Mouse (Mus musculus) testis, adult 2 months (tissue): ENCODE measurements around the gene Nsun3.
"Not testable (repeated sequence)": the region's sequence is repeated elsewhere in the genome, so short reads cannot be mapped to it uniquely, and the experiment has no call there.

Source experiments
- CTCF ChIP-seq: fragments of 200-500 bp; IDR thresholded peaks from 2 replicates; pipeline ENCODE4 v1.5.1; 2012; ENCODE audit warnings: low read depth, mild to moderate bottlenecking, inconsistent platforms, low read length, moderate library complexity; ENCODE audit not compliant: control insufficient read depth, insufficient read depth, insufficient replicate concordance
- POLR2A ChIP-seq: fragments of 200-500 bp; IDR thresholded peaks from 2 replicates; pipeline ENCODE4 v1.6.1; 2012; ENCODE audit warnings: low read depth, mild to moderate bottlenecking, inconsistent platforms, low read length, moderate library complexity; ENCODE audit not compliant: control insufficient read depth

DNA sequence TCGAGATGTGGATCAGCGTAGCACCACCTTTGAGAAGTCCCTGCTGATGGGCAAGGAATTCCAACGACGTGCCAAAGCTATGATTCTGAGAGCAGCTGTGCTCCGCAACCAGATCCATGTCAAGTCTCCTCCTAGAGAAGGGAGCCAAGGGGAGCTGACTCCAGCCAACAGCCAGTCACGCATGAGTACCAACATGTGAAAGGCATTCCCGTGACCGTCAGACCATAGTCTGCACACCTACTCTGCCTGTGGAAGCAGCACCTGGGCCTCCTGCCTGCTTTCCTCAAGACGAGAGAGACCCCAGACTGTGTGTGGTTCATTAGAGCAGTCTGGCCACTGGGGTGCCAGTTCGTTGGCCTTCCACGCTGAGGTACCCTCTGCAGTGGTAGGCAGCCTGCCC is 68.4 kb downstream of the Nsun3 start:
- not testable (repeated sequence) for TF ChIP-seq CTCF, POLR2A
